Mouse (Mus musculus): ENCODE measurements around the gene R3hdm2. TPM values are rescaled to one million over a fixed set of nuclear protein-coding genes. Genes with fewer than 3 reads are reported as not detected.

R3hdm2 gene
- polyA plus RNA-seq, 1 experiment from 2014 or later, result 39.9 TPM

- Histone ChIP-seq H3K9me3 (no peaks in the 10 kb centered on the region), H3K4me3 (peak overlapping the region; percentile 61), H3K9ac (peak overlapping the region; percentile 87), H3K27ac (peak overlapping the region; percentile 91), H3K36me3 (peaks cover 5% of the 10 kb centered on the region; the same call in 1 of the 2 replicates), H3K4me2 (peak overlapping the region; percentile 86), H3K27me3 (peaks cover 75% of the 10 kb centered on the region), H3K4me1 (replicated peaks) (peaks cover 92% of the 10 kb centered on the region)
- peak; percentile 24 for ATAC-seq (ENCODE audit: low FRiP score)
- WGBS, result 4% methylated on average over 17 of the region's 17 CpGs
Observed at GRCm38 (mm10) chr10:127527481-127527880, 147.4 kb downstream of the R3hdm2 start.

- Histone ChIP-seq H3K9me3 (no peaks in the 10 kb centered on the region), H3K4me3 (peak overlapping the region; percentile 61), H3K36me3 (peaks cover 4% of the 10 kb centered on the region; the same call in 1 of the 2 replicates), H3K4me1 (replicated peaks) (peaks cover 100% of the 10 kb centered on the region), H3K27me3 (peaks cover 88% of the 10 kb centered on the region), H3K27ac (peak overlapping the region; percentile 91), H3K4me2 (peak overlapping the region; percentile 86), H3K9ac (peak overlapping the region; percentile 87)
- no peak for ATAC-seq (ENCODE audit: low FRiP score)
- WGBS, result under 1% methylated on average over 22 of the region's 25 CpGs
Observed at GRCm38 (mm10) chr10:127530945-127531344, 150.8 kb downstream of the R3hdm2 start.

DNA sequence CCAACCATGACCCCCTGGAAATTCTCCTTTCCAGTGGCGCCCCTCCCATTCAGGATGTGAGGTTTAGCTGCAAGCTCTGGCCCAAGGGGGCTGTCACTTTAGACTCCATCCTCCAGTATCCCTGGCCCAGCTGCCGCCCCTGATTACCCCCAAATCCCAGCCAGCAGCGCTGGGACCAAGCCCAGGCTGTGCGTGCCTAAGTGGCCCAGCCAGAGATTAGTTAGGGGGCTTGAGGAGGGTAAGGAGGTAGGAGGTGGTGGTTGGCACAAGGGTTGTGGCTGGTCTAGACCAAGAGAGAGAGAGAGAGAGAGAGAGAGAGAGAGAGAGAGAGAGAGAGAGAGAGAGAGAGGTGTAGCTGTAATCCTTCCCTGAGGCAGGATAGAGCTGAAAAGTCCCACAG lies 151.4 kb downstream of the R3hdm2 start:
- Histone ChIP-seq H3K9me3 (no peaks in the 10 kb centered on the region), H3K4me1 (replicated peaks) (peaks cover 100% of the 10 kb centered on the region), H3K27ac (peak overlapping the region; percentile 91), H3K36me3 (no peaks in the 10 kb centered on the region), H3K9ac (peak overlapping the region; percentile 87), H3K4me3 (peak overlapping the region; percentile 61), H3K27me3 (peaks cover 85% of the 10 kb centered on the region), H3K4me2 (peak overlapping the region; percentile 86)
- no peak for ATAC-seq (ENCODE audit: low FRiP score)
- WGBS, result 1% methylated on average over 4 of the region's 4 CpGs

DNA sequence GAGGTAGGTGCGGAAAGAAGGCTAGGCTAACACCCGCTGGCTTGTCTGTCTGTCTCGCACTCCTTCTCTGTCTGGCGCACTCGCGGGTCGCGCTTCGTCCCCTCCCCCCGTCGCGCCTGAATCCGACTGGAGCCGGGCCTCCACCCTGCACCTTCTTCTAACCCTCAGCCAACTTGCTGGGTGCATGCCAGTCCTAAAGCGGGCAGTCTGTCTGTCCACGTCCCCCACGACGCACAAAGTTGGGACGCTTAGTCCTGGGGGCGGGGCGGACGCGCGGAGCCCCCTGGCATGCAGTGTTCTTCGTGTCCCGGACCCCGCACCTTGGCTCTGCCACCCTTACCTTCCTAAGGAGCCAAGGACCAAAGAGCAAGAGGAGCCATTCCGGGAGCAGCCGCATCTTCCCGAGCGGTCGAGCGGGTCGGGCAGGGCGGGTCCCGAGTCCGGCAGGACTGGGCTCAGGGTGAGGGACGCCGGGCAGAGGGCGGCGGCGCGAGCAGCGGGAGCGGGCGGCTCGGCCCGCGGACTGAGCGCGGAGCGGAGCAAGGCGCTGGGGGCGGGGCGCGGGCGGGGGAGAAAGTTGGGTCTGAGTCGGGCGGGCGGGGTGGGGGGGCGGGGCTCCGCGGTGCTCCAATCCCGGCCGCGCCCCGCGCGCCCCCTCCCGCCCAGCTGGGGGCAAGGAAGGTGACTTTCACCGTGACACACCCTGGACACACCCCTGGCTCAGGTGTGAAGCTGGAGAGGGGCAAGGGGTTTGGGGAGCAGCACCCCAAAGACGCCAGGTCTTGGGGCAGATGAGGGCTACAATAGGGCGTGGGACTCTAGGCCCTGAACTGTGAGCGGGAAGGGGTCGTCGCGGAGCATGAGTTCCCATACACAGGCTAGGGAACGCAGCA lies 154.2 kb downstream of the R3hdm2 start, which contains the start of gene Nxph4:
Gene Nxph4 (minus strand): TSS at position 524 of the 893 bp plus-strand sequence.
- H3K27me3 ChIP-seq, result peaks cover 63% of the 10 kb centered on the region
- peak within 1 kb of the TSS; percentile 91 for H3K27ac ChIP-seq
- H3K36me3 ChIP-seq, result peaks cover 12% of the 10 kb centered on the region
- peaks cover 84% of the 10 kb centered on the region for H3K4me1 ChIP-seq (replicated peaks)
- peak within 1 kb of the TSS; percentile 86 for H3K4me2 ChIP-seq
- H3K4me3 ChIP-seq, result peak within 1 kb of the TSS; percentile 61
- under 1% methylated on average over 72 of the region's 78 CpGs for WGBS
- H3K9me3 ChIP-seq, result no peaks in the 10 kb centered on the region
- peak; percentile 10 for ATAC-seq (ENCODE audit: low FRiP score)
- H3K9ac ChIP-seq, result peak within 1 kb of the TSS; percentile 87

DNA sequence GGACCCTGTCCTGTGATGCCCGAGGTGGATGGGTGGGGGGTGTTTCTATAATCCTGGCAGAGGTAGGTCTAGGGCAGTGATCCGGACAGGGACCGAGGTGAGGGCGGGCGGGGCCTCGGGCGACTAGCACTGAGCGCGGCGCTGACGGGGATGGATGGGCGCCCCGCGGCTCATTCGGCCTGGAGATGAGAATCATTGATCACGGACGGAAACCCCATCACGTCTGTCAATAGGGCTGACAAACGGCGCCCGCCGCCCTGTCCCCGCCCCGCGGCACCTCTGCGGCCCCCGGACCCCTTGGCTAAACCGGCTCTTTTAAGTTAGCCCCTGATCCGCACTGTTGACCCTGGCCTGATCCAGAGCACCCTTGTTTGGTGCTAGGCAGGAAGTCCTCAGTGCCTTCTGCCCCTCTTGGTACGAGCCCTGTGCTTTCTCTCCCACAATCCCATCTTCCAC lies 154.8 kb downstream of the R3hdm2 start:
- Histone ChIP-seq H3K36me3 (peaks cover 18% of the 10 kb centered on the region), H3K9me3 (no peaks in the 10 kb centered on the region), H3K4me3 (peak overlapping the region; percentile 61), H3K9ac (peak overlapping the region; percentile 87), H3K4me2 (peak overlapping the region; percentile 86), H3K27me3 (peaks cover 56% of the 10 kb centered on the region), H3K4me1 (replicated peaks) (peaks cover 77% of the 10 kb centered on the region), H3K27ac (peak overlapping the region; percentile 91)
- peak; percentile 1; the same call in 1 of the 2 replicates for ATAC-seq (ENCODE audit: low FRiP score)
- under 1% methylated on average over 30 of the region's 30 CpGs for WGBS

GRCm38 (mm10) chr10:127536586-127537314 lies 156.6 kb downstream of the R3hdm2 start:
- Histone ChIP-seq H3K9me3 (no peaks in the 10 kb centered on the region), H3K4me3 (no peak overlapping the region), H3K36me3 (peaks cover 36% of the 10 kb centered on the region), H3K27ac (peak overlapping the region; percentile 91), H3K9ac (peak overlapping the region; percentile 87; the same call in 1 of the 2 replicates), H3K4me2 (no peak overlapping the region), H3K4me1 (replicated peaks) (peaks cover 59% of the 10 kb centered on the region), H3K27me3 (peaks cover 41% of the 10 kb centered on the region)
- 4% methylated on average over 8 of the region's 8 CpGs for WGBS
- no peak for ATAC-seq (ENCODE audit: low FRiP score)

- H3K9me3 ChIP-seq, result no peaks in the 10 kb centered on the region
- H3K27ac ChIP-seq, result peak overlapping the region; percentile 78
- peaks cover 49% of the 10 kb centered on the region for H3K36me3 ChIP-seq
- H3K4me3 ChIP-seq, result no peak overlapping the region
- H3K9ac ChIP-seq, result no peak overlapping the region
- peaks cover 30% of the 10 kb centered on the region for H3K27me3 ChIP-seq
- ATAC-seq (ENCODE audit: low FRiP score), result no peak
- no peak overlapping the region for H3K4me2 ChIP-seq
- peaks cover 56% of the 10 kb centered on the region for H3K4me1 ChIP-seq (replicated peaks)
- 22% methylated on average over 7 of the region's 7 CpGs for WGBS
Observed at GRCm38 (mm10) chr10:127537854-127538583, 157.9 kb downstream of the R3hdm2 start.

DNA sequence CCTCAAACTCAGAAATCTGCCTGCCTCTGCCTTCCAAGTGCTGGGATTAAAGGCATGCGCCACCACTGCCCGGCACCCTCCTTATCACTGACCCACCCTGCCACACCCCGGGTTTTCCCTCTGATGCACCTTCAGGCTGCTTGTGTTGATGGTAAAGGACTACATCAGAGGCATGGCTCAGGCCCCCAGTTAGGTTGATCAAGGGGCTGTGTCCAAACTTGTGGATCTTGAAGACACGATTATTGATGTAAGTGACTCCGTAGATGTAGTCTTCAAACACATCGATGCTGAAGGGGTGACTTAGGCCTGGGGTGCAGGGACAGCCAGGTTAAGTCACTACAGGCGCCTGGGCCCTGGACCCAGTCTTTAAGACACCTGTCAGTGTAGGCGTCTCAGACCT lies 161.4 kb downstream of the R3hdm2 start:
- H3K4me3 ChIP-seq, result no peak overlapping the region
- no peak overlapping the region for H3K9ac ChIP-seq
- peaks cover 82% of the 10 kb centered on the region for H3K36me3 ChIP-seq
- no peaks in the 10 kb centered on the region for H3K27me3 ChIP-seq
- H3K4me2 ChIP-seq, result no peak overlapping the region
- H3K4me1 ChIP-seq (replicated peaks), result peaks cover 21% of the 10 kb centered on the region
- 97% methylated on average over 8 of the region's 8 CpGs for WGBS
- no peak for ATAC-seq (ENCODE audit: low FRiP score)
- peak overlapping the region; percentile 78; the same call in 1 of the 2 replicates for H3K27ac ChIP-seq
- no peaks in the 10 kb centered on the region for H3K9me3 ChIP-seq

DNA sequence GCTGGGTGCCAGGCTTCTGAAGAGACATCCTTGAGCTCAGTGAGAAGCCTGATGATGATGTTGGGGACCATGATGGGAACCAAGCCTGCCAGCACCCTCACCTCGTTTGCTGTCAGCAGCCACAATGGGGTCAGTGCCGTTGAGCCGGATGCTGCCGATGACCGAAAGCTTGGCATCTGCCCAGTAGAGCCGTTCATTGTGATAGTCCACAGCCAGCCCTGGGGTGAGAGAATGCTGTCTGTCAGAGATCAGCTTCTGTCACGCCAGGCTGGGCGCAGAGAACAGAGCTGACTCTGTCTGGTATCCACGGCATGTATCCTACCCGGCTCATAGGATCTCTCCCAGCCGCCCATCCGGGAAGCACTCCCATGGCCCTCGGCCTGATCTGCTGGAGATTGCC lies 162.0 kb downstream of the R3hdm2 start:
- ATAC-seq (ENCODE audit: low FRiP score), result no peak
- H3K27me3 ChIP-seq, result no peaks in the 10 kb centered on the region
- H3K4me2 ChIP-seq, result no peak overlapping the region
- H3K9ac ChIP-seq, result no peak overlapping the region; the same call in 1 of the 2 replicates
- H3K4me1 ChIP-seq (replicated peaks), result peaks cover 15% of the 10 kb centered on the region
- peaks cover 88% of the 10 kb centered on the region for H3K36me3 ChIP-seq
- no peaks in the 10 kb centered on the region for H3K9me3 ChIP-seq
- no peak overlapping the region for H3K4me3 ChIP-seq
- H3K27ac ChIP-seq, result peak overlapping the region; percentile 78
- 56% methylated on average over 13 of the region's 13 CpGs for WGBS

DNA sequence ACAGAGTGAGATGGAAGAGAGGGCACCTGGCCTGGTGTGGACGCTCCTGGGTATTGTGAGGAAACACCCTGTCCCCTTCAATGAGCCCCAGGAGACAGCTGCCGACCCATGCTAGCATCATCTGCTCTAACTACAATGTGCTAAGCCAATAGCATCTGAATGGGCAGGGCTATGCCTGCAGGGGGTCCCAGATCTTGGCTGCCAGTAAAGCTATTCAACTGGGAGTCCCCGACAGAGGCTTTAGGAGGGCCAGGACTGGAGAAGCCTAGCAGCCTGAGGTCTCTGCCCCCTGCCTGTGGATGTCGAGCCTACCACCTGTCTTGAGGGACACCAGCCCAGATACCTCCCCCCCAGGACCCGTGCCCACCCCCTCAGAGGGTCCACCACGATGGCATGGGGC lies 162.6 kb downstream of the R3hdm2 start:
- H3K27me3 ChIP-seq, result no peaks in the 10 kb centered on the region
- WGBS, result 30% methylated on average over 6 of the region's 6 CpGs
- ATAC-seq (ENCODE audit: low FRiP score), result no peak
- H3K9ac ChIP-seq, result no peak overlapping the region; the same call in 1 of the 2 replicates
- peak overlapping the region; percentile 78 for H3K27ac ChIP-seq
- no peak overlapping the region for H3K4me3 ChIP-seq
- no peaks in the 10 kb centered on the region for H3K9me3 ChIP-seq
- H3K36me3 ChIP-seq, result peaks cover 94% of the 10 kb centered on the region
- peaks cover 11% of the 10 kb centered on the region for H3K4me1 ChIP-seq (replicated peaks)
- no peak overlapping the region for H3K4me2 ChIP-seq

- H3K9me3 ChIP-seq, result no peaks in the 10 kb centered on the region
- H3K36me3 ChIP-seq, result peaks cover 99% of the 10 kb centered on the region
- no peak overlapping the region for H3K27ac ChIP-seq
- no peak overlapping the region for H3K9ac ChIP-seq
- 76% methylated on average over 3 of the region's 3 CpGs for WGBS
- H3K27me3 ChIP-seq, result no peaks in the 10 kb centered on the region
- H3K4me1 ChIP-seq (replicated peaks), result peaks cover 9% of the 10 kb centered on the region
- H3K4me3 ChIP-seq, result no peak overlapping the region
- no peak overlapping the region for H3K4me2 ChIP-seq
- ATAC-seq (ENCODE audit: low FRiP score), result no peak
Observed at GRCm38 (mm10) chr10:127543916-127544315, 163.8 kb downstream of the R3hdm2 start.

All from hindbrain, embryonic 13.5 days (tissue).